Mouse (Mus musculus): Measurements from ENCODE around the gene Top1.

Gene Top1

GRCm38 (mm10) chr2:160718811-160719210 is 73.1 kb downstream of the Top1 start:
- no peak for DNase-seq (ENCODE audit: low spot score)

- DNase-seq (ENCODE audit: low spot score) = no peak
Observed at GRCm38 (mm10) chr2:160722714-160723113, 77.0 kb downstream of the Top1 start.

GRCm38 (mm10) chr2:160723613-160724375 is 78.1 kb downstream of the Top1 start:
- no peak for DNase-seq (ENCODE audit: low spot score)

- DNase-seq (ENCODE audit: low spot score) = no peak
Observed at GRCm38 (mm10) chr2:160724536-160724935, 78.8 kb downstream of the Top1 start.

- no peak for DNase-seq (ENCODE audit: low spot score)
Observed at GRCm38 (mm10) chr2:160725877-160726864, 80.5 kb downstream of the Top1 start.

GRCm38 (mm10) chr2:160728972-160729371 is 83.3 kb downstream of the Top1 start:
- DNase-seq (ENCODE audit: low spot score) = no peak

DNA sequence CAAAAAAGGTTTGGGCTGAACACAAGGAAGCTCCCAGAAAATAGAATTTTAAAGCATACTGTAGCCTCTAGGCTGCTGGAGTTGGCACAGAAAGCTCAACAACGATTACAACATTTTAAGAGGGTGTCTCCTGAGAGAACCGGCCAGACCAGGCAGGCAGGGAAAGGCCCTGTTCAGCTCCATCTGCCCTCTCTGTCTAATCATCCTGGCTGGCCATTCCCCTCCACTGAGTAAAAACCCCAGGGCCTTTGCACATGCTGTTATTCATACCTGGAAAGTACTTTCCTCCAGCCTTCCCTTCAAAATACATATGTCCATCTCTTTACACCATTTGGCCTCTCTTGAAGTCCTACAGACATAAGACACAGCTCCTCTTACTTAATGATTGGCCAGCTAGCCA is 83.7 kb downstream of the Top1 start:
- no peak for DNase-seq (ENCODE audit: low spot score)

DNA sequence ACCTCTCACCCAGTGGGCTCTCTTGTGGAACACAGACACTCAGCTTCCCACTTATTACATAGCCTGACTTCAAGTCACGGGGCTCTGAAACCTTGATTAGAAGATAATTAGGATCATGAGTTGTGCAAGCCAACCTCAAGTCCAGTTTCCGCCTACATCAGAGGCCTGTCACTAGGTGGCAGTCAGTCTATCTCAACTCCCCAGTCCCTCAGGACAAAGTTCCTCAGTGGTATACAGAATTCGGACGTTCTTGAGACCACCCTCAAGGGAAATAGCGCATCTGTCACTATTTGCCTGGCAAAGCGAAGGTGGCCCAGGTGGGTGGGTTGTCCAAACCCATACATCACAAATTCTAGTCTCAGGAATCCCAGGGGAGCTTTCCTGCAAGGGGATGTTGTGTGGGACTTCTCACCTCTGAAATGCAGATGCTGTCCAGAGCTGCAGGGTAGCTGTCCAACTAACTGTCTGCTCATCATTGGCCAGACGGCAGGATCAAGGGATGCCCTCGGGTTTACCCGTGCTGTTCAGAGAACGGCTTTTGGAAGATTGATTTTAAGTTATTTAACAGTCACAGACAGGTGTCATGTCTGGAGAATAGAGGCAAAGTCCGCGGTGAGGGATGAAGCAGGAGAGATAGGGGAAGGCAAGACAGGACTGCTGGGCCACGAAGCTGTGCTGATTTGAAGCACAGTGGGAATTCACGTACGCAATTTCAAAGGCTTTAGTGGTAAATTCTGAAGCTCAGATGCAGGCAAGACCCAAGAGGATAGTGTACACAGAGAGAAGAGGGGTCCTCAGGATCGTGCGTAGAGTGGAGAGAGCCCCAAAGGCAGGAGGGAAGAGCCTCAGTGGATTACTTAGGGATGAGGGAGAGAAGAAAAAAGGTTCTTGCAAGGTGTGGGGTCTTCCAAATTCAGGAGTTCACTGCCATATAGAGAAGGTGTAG is 84.4 kb downstream of the Top1 start:
- DNase-seq (ENCODE audit: low spot score) = no peak

- DNase-seq (ENCODE audit: low spot score) = no peak
Observed at GRCm38 (mm10) chr2:160730797-160731116, 85.1 kb downstream of the Top1 start.

GRCm38 (mm10) chr2:160731117-160731838 is 85.6 kb downstream of the Top1 start, which contains the start of gene Plcg1:
Gene Plcg1 (plus strand): TSS chr2:160731300.
- peak; percentile 88 for DNase-seq (ENCODE audit: low spot score)

DNA sequence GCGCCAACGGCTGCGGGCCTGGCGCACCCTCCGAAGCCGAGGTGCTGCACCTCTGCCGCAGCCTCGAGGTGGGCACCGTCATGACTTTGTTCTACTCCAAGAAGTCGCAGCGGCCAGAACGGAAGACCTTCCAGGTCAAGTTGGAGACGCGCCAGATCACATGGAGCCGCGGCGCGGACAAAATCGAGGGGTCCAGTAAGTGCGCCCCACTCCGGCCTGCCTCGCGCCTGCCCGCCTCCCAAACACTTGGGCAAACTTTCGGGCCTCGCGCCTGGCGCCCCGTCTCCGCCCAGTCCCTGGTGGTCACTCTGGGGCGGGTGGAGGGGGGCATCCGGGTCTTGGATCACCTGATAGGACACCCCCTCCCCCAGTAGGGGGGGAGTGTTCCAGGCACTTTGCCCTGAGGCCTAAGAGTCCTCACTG is 86.2 kb downstream of the Top1 start:
- DNase-seq (ENCODE audit: low spot score) = peak; percentile 50

GRCm38 (mm10) chr2:160732420-160732995 is 86.8 kb downstream of the Top1 start:
- DNase-seq (ENCODE audit: low spot score) = no peak

DNA sequence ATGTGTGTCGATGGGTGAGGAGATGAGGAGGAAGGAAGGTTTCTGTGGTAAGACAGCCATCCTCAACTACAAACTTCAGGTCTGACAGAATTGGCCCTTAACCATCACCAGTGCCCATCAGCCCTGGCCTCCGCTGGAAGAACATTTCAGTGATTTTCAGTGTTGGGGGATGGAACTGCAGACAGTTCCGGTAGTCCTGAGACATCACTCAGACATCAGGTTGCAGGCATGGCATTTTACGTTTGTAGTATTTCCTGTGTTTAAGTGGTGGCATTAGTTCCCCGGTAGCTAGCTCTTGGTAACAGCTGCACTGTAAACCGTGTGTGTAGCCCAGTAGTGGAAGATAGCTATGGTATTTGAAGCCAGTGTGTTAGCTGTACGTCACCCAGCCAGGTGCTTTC is 87.4 kb downstream of the Top1 start:
- no peak for DNase-seq (ENCODE audit: low spot score)

DNA sequence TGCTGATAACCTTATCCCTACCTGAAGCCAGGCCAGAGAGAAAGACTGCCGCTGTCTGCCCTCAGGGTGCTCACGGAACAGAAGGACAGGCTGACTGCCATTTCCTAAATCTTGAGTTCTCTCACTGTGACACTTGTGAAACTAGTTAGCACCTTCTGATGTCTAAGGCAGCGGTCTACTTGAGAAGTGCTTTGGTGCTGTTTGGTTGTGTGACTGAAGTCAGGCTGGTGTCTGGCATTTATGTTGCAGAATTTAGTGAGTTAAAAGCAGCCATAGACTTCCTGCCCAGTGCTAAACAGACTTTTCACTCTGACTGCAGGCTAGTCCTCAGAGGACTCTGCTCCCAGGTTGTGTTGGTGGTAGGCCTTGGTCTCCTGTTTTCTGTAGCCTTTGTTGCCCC is 88.6 kb downstream of the Top1 start:
- DNase-seq (ENCODE audit: low spot score) = no peak

- no peak for DNase-seq (ENCODE audit: low spot score)
Observed at GRCm38 (mm10) chr2:160735706-160736310, 90.1 kb downstream of the Top1 start.

DNA sequence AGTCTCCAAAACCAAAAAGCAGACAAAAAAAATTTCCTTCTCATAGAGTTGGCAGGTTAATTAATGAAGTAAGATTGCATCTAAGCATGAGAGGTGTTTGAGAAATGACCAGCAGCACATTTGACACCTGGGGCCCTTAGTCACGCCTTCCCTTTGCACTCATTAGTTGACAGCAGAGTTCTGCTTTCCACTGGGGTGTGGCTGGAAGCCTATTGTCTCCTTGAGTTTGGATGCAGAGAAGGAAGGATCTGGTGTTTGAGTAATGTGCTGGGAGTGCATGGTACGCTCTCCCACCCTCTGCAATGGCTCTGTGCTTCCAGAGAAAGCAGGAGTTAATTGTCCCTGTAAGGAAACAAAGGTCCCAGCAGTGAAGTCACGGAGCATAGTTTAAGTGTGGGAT is 90.8 kb downstream of the Top1 start:
- no peak for DNase-seq (ENCODE audit: low spot score)

GRCm38 (mm10) chr2:160738354-160738753 is 92.7 kb downstream of the Top1 start:
- no peak for DNase-seq (ENCODE audit: low spot score)

- no peak for DNase-seq (ENCODE audit: low spot score)
Observed at GRCm38 (mm10) chr2:160739647-160740356, 94.1 kb downstream of the Top1 start.

DNA sequence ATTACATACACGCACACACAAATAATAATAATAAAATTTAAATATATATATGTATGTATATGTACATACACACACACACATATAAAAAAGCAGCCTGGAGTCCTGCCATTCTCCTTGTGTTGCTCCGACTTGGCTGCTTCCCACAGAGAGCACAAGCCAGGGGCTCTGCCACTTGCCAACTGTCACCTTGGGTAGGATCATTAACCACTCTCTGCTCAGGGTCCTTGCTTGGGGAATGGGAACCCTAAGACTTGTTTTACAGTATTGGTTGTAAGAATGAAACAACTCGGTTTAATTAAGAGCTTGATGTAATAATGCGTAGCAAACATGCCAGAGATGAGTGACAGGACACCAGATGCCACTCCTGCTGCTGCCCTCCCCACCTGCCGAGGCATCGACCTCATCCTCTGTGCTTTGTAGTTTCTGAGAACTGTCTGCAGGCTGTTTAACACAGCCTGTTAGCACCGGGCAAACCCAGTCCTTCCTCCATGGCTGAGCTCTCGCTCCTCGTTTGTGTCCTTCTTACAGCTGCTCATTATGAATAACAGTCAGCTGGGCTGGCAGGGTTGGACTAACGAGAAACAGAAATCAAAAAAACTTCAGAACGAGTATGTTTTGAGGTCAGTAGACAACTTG is 95.0 kb downstream of the Top1 start:
- DNase-seq (ENCODE audit: low spot score) = no peak
